Mouse (Mus musculus) bone marrow, adult 2 months (tissue): ENCODE measurements around the gene Atp5mpl.

Experiments
- CTCF ChIP-seq: fragments of 200-500 bp; IDR thresholded peaks from 2 replicates; pipeline ENCODE4 v1.5.1; 2011; ENCODE audit warnings: low read length, control low read depth; ENCODE audit not compliant: control insufficient read depth, insufficient read depth
- POLR2A ChIP-seq: fragments of 200-500 bp; IDR thresholded peaks from 2 replicates; pipeline ENCODE4 v1.6.1; 2011; ENCODE audit warnings: low read depth, mild to moderate bottlenecking, control low read depth, low read length, borderline replicate concordance; ENCODE audit not compliant: control insufficient read depth

- TF ChIP-seq CTCF (no peak), POLR2A (no peak)
These were observed 11.5 kb upstream of the Atp5mpl start for GRCm38 (mm10) chr12:111978274-111978673.
